Mouse (Mus musculus) liver, embryonic 13.5 days (tissue): ENCODE measurements around the gene Exoc6b. TPM values are rescaled to one million over a fixed set of nuclear protein-coding genes. Genes with fewer than 3 reads are reported as not detected.

Experiments used
- ATAC-seq: fragments of 200-750 bp; cut with Nextera tagmentation; 2 replicates; pipeline ENCODE4 v1.8.0; 2017; ENCODE audit warnings: low read depth, mild to moderate bottlenecking, moderate number of reproducible peaks, moderate library complexity
- DNase-seq: peaks from one replicate; pipeline ENCODE4 v3.0.0; 2022
- H3K27ac ChIP-seq: fragments of 300-500 bp; sonication (generic); 2 replicates; pipeline ENCODE4 v1.5.1; 2015; ENCODE audit warnings: moderate library complexity, mild to moderate bottlenecking, inconsistent platforms
- H3K27me3 ChIP-seq: fragments of 300-500 bp; sonication (generic); 2 replicates; pipeline ENCODE4 v1.6.1; 2015; ENCODE audit warnings: mild to moderate bottlenecking, inconsistent platforms
- H3K36me3 ChIP-seq: fragments of 300-500 bp; sonication (generic); 2 replicates; pipeline ENCODE4 v1.6.1; 2015; ENCODE audit warnings: mild to moderate bottlenecking, inconsistent platforms
- H3K4me1 ChIP-seq: fragments of 300-500 bp; sonication (generic); replicated peaks from 2 replicates; pipeline ENCODE4 v1.6.1; 2015; ENCODE audit warnings: inconsistent platforms
- H3K4me2 ChIP-seq: fragments of 300-500 bp; sonication (generic); 2 replicates; pipeline ENCODE4 v1.6.1; 2015; ENCODE audit warnings: inconsistent platforms, mild to moderate bottlenecking, moderate library complexity
- H3K4me3 ChIP-seq: fragments of 300-500 bp; sonication (generic); replicated peaks from 2 replicates; pipeline ENCODE4 v1.5.1; 2015; ENCODE audit warnings: mild to moderate bottlenecking, inconsistent platforms
- H3K9ac ChIP-seq: fragments of 300-500 bp; sonication (generic); 2 replicates; pipeline ENCODE4 v1.6.1; 2015; ENCODE audit warnings: mild to moderate bottlenecking, inconsistent platforms
- H3K9me3 ChIP-seq: fragments of 300-500 bp; sonication (generic); replicated peaks from 2 replicates; pipeline ENCODE4 v1.6.1; 2016; ENCODE audit warnings: inconsistent platforms
- WGBS: fragments of 180-500 bp; shearing (Covaris S2); methylation state at CpG from one replicate; pipeline ENCODE4 v1.1.7; 2015; ENCODE audit not compliant: insufficient replicate concordance; 5-methylcytosine and 5-hydroxymethylcytosine counted together
- polyA plus RNA-seq: library from polyadenylated mRNA; unstranded; fragments of >200 nt; fragmentation: Nextera tagmentation; extraction: Ambion mirVana; gene quantifications from 2 replicates; pipeline ENCODE4 v1.2.1, GENCODE M21; 2015

The Exoc6b gene
- polyA plus RNA-seq, 1 experiment from 2014 or later = 3.0 TPM

- Histone ChIP-seq H3K27me3 (no peaks in the 10 kb centered on the region), H3K36me3 (no peaks in the 10 kb centered on the region), H3K9me3 (no peaks in the 10 kb centered on the region), H3K4me3 (no peak overlapping the region), H3K27ac (no peak overlapping the region), H3K4me2 (no peak overlapping the region), H3K9ac (no peak overlapping the region), H3K4me1 (peaks cover 14% of the 10 kb centered on the region)
- DNase-seq (no peak), ATAC-seq (no peak)
- WGBS = 63% methylated on average over 5 of the region's 5 CpGs
Observed at GRCm38 (mm10) chr6:84699579-84699978, 369.7 kb downstream of the Exoc6b start.

- Histone ChIP-seq H3K4me1 (peaks cover 14% of the 10 kb centered on the region), H3K9ac (no peak overlapping the region), H3K27me3 (no peaks in the 10 kb centered on the region), H3K4me2 (no peak overlapping the region), H3K9me3 (no peaks in the 10 kb centered on the region), H3K4me3 (no peak overlapping the region), H3K27ac (no peak overlapping the region), H3K36me3 (no peaks in the 10 kb centered on the region)
- no peak for DNase-seq
- WGBS = 46% methylated on average over 1 of the region's 1 CpGs
- ATAC-seq = no peak
Observed at GRCm38 (mm10) chr6:84698288-84698673, 371.0 kb downstream of the Exoc6b start.

- Histone ChIP-seq H3K4me3 (no peak overlapping the region), H3K4me1 (peaks cover 14% of the 10 kb centered on the region), H3K9me3 (no peaks in the 10 kb centered on the region), H3K9ac (no peak overlapping the region), H3K36me3 (no peaks in the 10 kb centered on the region), H3K4me2 (no peak overlapping the region), H3K27me3 (no peaks in the 10 kb centered on the region), H3K27ac (no peak overlapping the region)
- no peak for DNase-seq
- ATAC-seq = no peak
- WGBS = 47% methylated on average over 9 of the region's 9 CpGs
Observed at GRCm38 (mm10) chr6:84697474-84698287, 371.6 kb downstream of the Exoc6b start.

- Histone ChIP-seq H3K9ac (no peak overlapping the region), H3K9me3 (no peaks in the 10 kb centered on the region), H3K4me2 (no peak overlapping the region), H3K27ac (no peak overlapping the region), H3K36me3 (no peaks in the 10 kb centered on the region), H3K4me3 (no peak overlapping the region), H3K27me3 (no peaks in the 10 kb centered on the region), H3K4me1 (peaks cover 14% of the 10 kb centered on the region)
- ATAC-seq (no peak), DNase-seq (no peak)
- WGBS = 44% methylated on average over 4 of the region's 4 CpGs
Observed at GRCm38 (mm10) chr6:84693844-84694243, 375.5 kb downstream of the Exoc6b start.

- Histone ChIP-seq H3K4me3 (no peak overlapping the region), H3K9ac (no peak overlapping the region), H3K9me3 (no peaks in the 10 kb centered on the region), H3K4me2 (no peak overlapping the region), H3K27ac (no peak overlapping the region), H3K27me3 (no peaks in the 10 kb centered on the region), H3K4me1 (peaks cover 14% of the 10 kb centered on the region), H3K36me3 (no peaks in the 10 kb centered on the region)
- DNase-seq = no peak
- WGBS = 72% methylated on average over 2 of the region's 2 CpGs
- ATAC-seq = no peak
Observed at GRCm38 (mm10) chr6:84693204-84693603, 376.1 kb downstream of the Exoc6b start.

GRCm38 (mm10) chr6:84691907-84692306 lies 377.4 kb downstream of the Exoc6b start:
- 82% methylated on average over 3 of the region's 3 CpGs for WGBS
- Histone ChIP-seq H3K27ac (no peak overlapping the region), H3K4me3 (no peak overlapping the region), H3K27me3 (no peaks in the 10 kb centered on the region), H3K36me3 (no peaks in the 10 kb centered on the region), H3K9me3 (no peaks in the 10 kb centered on the region), H3K9ac (no peak overlapping the region), H3K4me2 (no peak overlapping the region), H3K4me1 (peaks cover 2% of the 10 kb centered on the region)
- DNase-seq = no peak
- no peak for ATAC-seq

- H3K9ac ChIP-seq = no peak overlapping the region
- H3K4me1 ChIP-seq = no peaks in the 10 kb centered on the region
- no peaks in the 10 kb centered on the region for H3K27me3 ChIP-seq
- ATAC-seq = no peak
- H3K9me3 ChIP-seq = no peaks in the 10 kb centered on the region
- no peaks in the 10 kb centered on the region for H3K36me3 ChIP-seq
- no peak overlapping the region for H3K27ac ChIP-seq
- H3K4me2 ChIP-seq = no peak overlapping the region
- 30% methylated on average over 3 of the region's 3 CpGs for WGBS
- no peak for DNase-seq
- no peak overlapping the region for H3K4me3 ChIP-seq
Observed at GRCm38 (mm10) chr6:84677770-84678169, 391.5 kb downstream of the Exoc6b start.

GRCm38 (mm10) chr6:84674936-84675335 lies 394.4 kb downstream of the Exoc6b start:
- DNase-seq = no peak
- Histone ChIP-seq H3K9me3 (no peaks in the 10 kb centered on the region), H3K4me3 (no peak overlapping the region), H3K9ac (no peak overlapping the region), H3K36me3 (no peaks in the 10 kb centered on the region), H3K27me3 (no peaks in the 10 kb centered on the region), H3K4me1 (no peaks in the 10 kb centered on the region), H3K4me2 (no peak overlapping the region), H3K27ac (no peak overlapping the region)
- 75% methylated on average over 3 of the region's 3 CpGs for WGBS
- ATAC-seq = no peak

GRCm38 (mm10) chr6:84674136-84674535 lies 395.2 kb downstream of the Exoc6b start:
- ATAC-seq = no peak
- Histone ChIP-seq H3K4me1 (no peaks in the 10 kb centered on the region), H3K27me3 (no peaks in the 10 kb centered on the region), H3K36me3 (no peaks in the 10 kb centered on the region), H3K9me3 (no peaks in the 10 kb centered on the region), H3K27ac (no peak overlapping the region), H3K4me2 (no peak overlapping the region), H3K4me3 (no peak overlapping the region), H3K9ac (no peak overlapping the region)
- peak; percentile 9 for DNase-seq
- 61% methylated on average over 7 of the region's 7 CpGs for WGBS

- Histone ChIP-seq H3K36me3 (no peaks in the 10 kb centered on the region), H3K4me1 (peaks cover 2% of the 10 kb centered on the region; the same call in 1 of the 2 replicates), H3K4me2 (no peak overlapping the region), H3K9ac (no peak overlapping the region), H3K9me3 (no peaks in the 10 kb centered on the region), H3K27ac (no peak overlapping the region), H3K4me3 (no peak overlapping the region), H3K27me3 (no peaks in the 10 kb centered on the region)
- DNase-seq (no peak), ATAC-seq (no peak)
- WGBS = 22% methylated on average over 2 of the region's 2 CpGs
Observed at GRCm38 (mm10) chr6:84661451-84662112, 407.7 kb downstream of the Exoc6b start.

GRCm38 (mm10) chr6:84660982-84661381 lies 408.3 kb downstream of the Exoc6b start:
- 51% methylated on average over 1 of the region's 1 CpGs for WGBS
- no peak overlapping the region for H3K27ac ChIP-seq
- no peaks in the 10 kb centered on the region for H3K36me3 ChIP-seq
- DNase-seq (no peak), ATAC-seq (no peak)
- no peak overlapping the region for H3K4me3 ChIP-seq
- peaks cover 2% of the 10 kb centered on the region; the same call in 1 of the 2 replicates for H3K4me1 ChIP-seq
- no peak overlapping the region for H3K4me2 ChIP-seq
- H3K9me3 ChIP-seq = no peaks in the 10 kb centered on the region
- no peak overlapping the region for H3K9ac ChIP-seq
- H3K27me3 ChIP-seq = no peaks in the 10 kb centered on the region

GRCm38 (mm10) chr6:84657091-84657490 lies 412.2 kb downstream of the Exoc6b start:
- DNase-seq (no peak), ATAC-seq (no peak)
- H3K4me1 ChIP-seq = peaks cover 2% of the 10 kb centered on the region; the same call in 1 of the 2 replicates
- no peak overlapping the region for H3K27ac ChIP-seq
- H3K4me2 ChIP-seq = no peak overlapping the region
- no peaks in the 10 kb centered on the region for H3K36me3 ChIP-seq
- 57% methylated on average over 1 of the region's 1 CpGs for WGBS
- H3K4me3 ChIP-seq = no peak overlapping the region
- H3K27me3 ChIP-seq = no peaks in the 10 kb centered on the region
- H3K9ac ChIP-seq = no peak overlapping the region
- no peaks in the 10 kb centered on the region for H3K9me3 ChIP-seq
